Mouse (Mus musculus) left cerebral cortex, postnatal 10 days (tissue): Measurements from ENCODE around the gene Wdr59. TPM values are rescaled to one million over a fixed set of nuclear protein-coding genes. Genes with fewer than 3 reads are reported as not detected.
A peak's percentile ranks its signal among the peaks of the same experiment; 100 is the strongest.

Experiments
- DNase-seq, 2 experiments: peaks; one replicate each; pipeline ENCODE4 v3.0.0; 2021 to 2022; ENCODE audit warnings: low spot score in 2 of 2, mixed read lengths in 1 of 2; ENCODE audit errors: extremely low spot score in 1 of 2
- intact Hi-C: fragments of 180-260 bp; cut with DNase I; formaldehyde crosslinking; loops from one replicate; pipeline ENCODE4 v1.15.1; 2025
- microRNA-seq: library from miRNA; unstranded; fragments of <30 nt; microRNA quantifications from one replicate; pipeline ENCODE4 v1.2.0, GENCODE M21; 2022
- total RNA-seq, 2 experiments: library from RNA; stranded (reverse); gene quantifications; 2 replicates each; pipeline ENCODE4 v1.2.3; 2021

The Wdr59 gene
- total RNA-seq, 2 experiments from 2014 or later: 21.2 to 22.0 TPM

DNA sequence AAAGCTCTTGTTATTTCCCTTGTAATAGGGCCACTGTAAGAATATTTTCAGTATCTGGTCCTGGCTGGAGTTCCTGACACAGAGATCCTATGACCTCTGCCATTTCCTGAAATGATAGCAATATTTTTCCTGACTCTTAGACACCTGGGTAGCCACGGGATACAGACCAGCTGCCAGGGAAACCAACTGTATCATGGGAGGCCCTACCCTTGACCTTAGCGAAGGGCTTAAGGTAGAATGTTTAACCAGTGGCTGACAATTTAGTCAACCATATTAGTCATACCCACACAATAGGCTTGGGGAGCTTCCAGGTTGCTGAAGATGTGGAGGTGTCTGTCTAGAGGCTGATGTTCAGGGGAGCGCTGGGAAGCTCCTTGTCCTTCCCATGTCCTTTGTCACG lies 77.6 kb downstream of the Wdr59 start:
- intact Hi-C loops: no loop called here
- DNase-seq: no peak

DNA sequence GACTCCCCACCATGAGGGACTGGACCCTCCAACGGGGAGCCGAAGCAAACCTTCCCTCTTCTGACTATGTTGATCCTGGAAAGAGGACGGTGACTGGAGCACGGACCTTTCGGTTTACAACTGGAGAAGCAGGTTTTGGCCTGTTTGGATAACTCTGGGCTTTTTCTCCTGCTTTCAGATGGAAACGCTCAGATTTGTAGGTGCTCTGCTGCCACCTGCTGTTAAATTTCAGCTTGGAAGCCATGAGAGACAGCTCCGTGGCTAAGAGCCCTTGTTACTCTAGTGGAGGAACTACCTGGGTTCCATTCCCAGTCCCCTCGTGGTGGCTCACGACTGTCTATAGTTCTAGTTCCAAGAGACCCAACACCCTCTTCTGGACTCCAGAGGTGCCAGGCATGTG lies 82.7 kb downstream of the Wdr59 start:
- peak; percentile 71 to 83 for DNase-seq
- intact Hi-C loops: loop anchor here (2.0 kb wide), 1 partner anchor 96 kb away; no protein-coding TSS in a partner anchor

DNA sequence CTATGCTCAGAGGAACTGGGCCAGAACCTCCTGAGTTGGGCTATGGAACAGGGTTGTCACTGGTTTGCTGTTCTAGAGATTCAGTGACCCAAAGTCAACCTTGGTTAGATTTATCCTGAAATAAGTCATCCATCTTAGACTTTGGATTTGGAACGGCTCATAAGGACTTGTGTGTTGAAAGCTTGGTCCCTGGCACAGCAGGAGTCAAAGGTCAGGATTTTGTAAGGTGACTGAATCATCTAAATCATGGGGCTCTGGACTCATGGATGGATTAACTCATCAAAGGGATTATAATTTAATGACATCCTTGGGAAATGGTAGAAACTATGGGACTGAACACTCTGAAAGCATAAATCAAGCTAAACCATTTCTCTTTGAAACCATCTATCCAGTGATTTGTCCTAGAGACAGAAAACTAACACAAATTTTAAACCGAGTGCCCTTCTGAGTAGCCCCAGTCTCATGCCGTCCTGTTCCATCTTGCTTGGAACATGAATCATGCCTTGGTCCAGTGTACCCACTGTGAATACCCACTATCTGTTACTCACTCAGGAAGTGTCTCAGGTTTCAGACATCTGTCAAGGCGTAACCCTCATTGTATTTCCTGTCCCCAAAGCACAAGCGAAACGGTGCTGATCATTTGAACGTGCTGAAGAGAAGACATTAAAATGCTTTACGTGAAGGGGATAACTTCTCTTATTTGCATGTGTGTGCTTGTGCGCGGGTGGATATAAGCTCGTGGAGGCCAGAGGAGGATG lies 86.6 kb downstream of the Wdr59 start:
- intact Hi-C loops: no loop called here
- no peak for DNase-seq

DNA sequence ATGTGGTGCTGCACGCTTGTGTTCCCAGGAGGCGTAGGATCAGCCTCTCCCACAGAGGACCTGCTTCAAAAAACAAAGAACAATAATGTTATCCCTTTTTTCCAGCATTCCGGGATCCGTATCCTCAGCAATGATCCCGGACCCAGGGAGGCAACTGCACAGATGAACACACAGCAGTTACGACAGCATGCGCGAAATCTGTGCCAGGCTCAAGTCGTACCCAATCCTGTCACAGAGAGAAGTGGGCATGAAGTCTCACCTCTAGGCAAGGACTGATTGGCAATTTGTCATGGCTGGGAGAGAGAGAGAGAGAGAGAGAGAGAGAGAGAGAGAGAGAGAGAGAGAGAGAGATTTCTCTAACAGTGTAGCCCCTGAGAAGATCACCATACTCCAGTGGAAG lies 97.2 kb downstream of the Wdr59 start:
- intact Hi-C loops: no loop called here
- no peak for DNase-seq

DNA sequence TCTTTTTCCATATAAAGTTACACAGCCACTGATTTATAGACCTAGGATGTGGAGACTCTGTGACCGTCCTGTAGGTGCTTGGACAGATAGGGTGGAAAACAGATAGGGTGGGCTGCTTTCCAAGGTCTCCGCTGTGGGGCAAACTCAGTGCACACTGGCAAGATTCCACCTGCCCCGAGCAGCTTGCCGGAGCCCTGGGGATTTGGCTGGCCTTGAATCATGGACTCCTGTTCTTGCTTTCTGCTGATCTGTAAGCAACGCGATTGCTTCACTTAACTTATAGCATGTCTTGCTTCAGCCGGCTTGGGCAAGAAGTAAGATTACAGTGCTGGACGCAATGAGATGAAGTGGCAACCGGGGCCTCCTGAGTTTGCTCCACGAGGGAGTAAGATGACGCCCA lies 97.7 kb downstream of the Wdr59 start:
- no peak for DNase-seq

DNA sequence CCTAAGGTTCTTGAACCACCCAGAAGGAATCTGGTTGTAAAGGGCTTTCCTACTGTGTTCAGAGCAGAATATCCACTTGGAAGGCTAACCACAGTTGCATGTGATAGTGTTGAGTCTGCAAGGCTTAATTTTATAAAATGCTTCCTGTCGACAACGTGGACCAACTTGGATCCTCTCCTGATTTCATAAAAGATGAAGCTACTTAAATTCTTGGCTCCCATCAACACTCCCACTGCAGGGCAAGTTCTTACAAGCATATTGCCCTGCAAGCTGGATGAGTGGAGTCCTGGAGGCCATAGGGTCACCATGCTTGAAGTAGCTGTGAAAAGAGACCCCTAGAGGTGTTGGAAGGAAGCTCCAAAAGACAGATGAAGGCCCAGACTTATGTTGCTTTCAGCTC lies 99.3 kb downstream of the Wdr59 start:
- DNase-seq: no peak
- intact Hi-C loops: no loop called here

More for the DNA sequence above, 97.7 kb downstream of the Wdr59 start:
- intact Hi-C loops: no loop called here

DNA sequence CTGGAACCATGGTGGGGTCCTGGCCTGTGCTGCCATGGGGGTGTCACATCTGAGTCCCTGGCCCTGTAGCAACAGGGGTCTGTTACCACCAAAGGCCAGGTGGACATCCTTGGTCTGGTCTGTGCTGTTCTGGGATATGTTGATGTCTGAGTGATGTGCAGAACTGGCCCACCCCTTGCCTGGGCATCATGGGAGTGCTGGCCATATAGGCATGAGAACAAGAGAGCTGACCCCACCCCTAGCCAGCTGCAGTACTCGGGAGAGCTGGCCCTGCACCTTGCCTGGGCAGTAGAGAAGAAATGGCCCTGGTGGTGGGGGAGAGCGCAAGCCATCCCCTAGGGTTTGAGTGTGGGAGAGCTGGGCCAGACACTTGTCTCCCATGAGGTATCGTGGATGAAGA lies 102.7 kb downstream of the Wdr59 start:
- intact Hi-C loops: no loop called here
- DNase-seq: no peak

DNA sequence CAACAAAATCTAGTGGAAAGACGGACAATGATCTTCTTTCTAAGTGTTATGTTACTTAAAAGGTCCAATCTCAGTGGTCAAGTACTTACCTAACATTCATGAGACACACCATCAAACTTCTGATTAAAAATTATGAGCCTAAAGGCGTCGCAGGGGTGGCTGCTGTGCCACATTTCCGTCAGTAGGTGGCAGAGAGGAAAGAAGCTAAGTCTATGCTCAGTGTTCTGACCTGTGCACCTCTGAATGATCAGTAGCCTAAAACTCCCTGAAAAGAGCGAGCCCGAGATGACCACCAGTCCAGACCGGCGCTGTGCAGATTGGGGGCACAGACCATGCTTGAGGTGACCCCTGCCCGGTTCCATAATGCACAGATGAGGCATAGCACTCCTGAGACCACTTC lies 103.3 kb downstream of the Wdr59 start:
- intact Hi-C loops: no loop called here
- peak in 1 of 2 experiments; percentile 19 for DNase-seq

DNA sequence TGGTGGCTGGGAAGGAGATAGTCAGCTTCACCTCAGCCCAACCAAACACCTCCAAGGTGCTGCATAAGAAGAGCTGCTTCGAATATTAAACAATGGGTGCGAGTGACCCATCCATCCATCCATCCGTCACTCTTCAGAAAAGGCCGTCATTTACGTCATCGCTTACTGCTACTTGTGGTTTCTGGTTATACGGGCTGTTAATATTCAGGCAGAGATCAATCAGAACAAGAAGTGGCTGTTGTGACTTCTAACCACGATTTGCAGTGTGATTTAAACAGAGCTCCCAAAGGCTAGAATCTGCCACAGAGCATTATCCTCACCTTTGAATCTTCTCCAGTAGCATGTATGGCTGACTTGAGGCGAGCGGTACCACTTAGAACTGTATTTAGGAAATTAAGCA lies 104.7 kb downstream of the Wdr59 start:
- no peak for DNase-seq
- intact Hi-C loops: no loop called here

DNA sequence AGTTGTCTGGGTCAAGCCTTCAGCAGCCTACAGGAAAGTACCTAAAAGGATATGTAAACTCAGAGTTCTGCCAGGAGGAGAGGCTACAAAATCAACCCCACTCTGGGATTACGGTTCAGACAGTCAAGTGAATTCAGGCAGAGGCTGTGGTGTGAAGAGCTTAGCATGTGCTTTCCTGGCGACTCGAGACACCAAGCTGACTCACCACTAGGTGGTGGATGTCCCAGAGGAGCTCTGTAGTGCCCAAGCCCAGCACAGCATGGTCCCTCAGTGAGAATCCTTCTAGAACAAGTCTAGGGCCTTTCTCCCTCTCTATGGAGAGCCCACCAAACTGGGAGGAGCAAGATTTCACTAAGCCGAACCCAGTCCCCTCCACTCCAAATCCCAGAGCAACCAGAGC lies 118.5 kb downstream of the Wdr59 start:
- intact Hi-C loops: no loop called here
- DNase-seq: no peak

Small RNAs within 50 kb of the gene (microRNA-seq; reads per million reads assigned to microRNA genes)
- gene Mir1957b: not detected

Other genes starting within 250 kb of the Wdr59 start
- gene Rfwd3, start 221.9 kb downstream of the Wdr59 start, total RNA-seq: 10 to 100 TPM; 17.4 to 17.7 TPM
- gene Mlkl, start 183.9 kb downstream of the Wdr59 start, total RNA-seq: under 1 TPM; 0.34 to 0.58 TPM
- 1 to 10 TPM; 4.1 to 5.1 TPM for gene Fa2h, start 128.3 kb downstream of the Wdr59 start, total RNA-seq
- 100 to 1,000 TPM; 168 to 171 TPM for gene Znrf1, start 14.0 kb upstream of the Wdr59 start, total RNA-seq
- gene Ldhd, start 108.3 kb upstream of the Wdr59 start, total RNA-seq: 1 to 10 TPM; 1.9 to 2.2 TPM
- 10 to 100 TPM; 21.9 to 22.7 TPM for gene Zfp1, start 121.3 kb upstream of the Wdr59 start, total RNA-seq
- not detected for gene Ctrb1, start 168.9 kb upstream of the Wdr59 start, total RNA-seq
- gene Bcar1, start 221.7 kb upstream of the Wdr59 start, total RNA-seq: 10 to 100 TPM; 46.6 to 48.1 TPM